ENCODE assay signal across 11 mouse cellular contexts in the genomic region with DNA sequence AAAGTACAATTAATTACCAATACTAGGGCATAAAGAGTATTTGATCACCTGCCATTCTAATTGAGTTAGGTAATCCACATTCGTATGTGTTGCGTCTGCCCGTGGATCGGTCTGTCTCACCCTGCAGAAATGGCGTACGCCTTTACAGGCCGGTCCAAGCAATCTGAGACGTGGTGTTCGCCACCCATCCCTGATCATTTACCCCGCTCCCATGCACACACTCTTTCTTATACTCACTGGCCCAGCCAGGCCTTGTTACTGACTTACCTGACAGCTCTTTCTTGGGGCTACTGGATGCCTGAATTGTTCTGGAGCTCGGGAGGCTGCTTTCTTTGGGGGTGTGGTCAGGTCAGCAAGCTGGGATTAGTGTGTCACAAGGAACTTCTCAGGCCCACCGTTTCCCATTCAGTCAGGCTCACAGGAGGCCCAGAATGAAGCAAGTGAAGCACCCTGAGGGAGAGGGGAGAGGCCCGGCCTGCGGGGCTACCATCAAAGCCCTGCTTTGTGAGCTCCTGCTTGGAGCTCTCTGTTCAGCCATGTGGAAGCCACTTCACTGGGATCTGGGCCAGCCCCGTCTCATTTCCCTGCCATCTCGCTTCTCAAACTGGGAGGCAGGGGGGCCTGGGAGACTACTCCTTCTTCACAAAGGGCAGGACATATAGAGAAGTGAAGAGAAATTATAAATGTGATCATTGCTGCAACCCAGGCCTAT. TPM values are rescaled to one million over a fixed set of nuclear protein-coding genes. Genes with fewer than 3 reads are reported as not detected.
DNase-seq lines count a peak whose midpoint lies in the region; ATAC-seq and TF ChIP-seq lines count a peak whose summit lies in the region.
"Had no signal": no experiment of that assay in that cellular context is flagged by ENCODE, and none has a peak within 500 bp of the region (broad histone marks: within the 10 kb centered on the region; RNA-seq: fewer than 3 reads in every experiment).

Gene Rlbp1 (minus strand): TSS at position 627 of the 712 bp plus-strand sequence.

- no peak for DNase-seq in frontal cortex, postnatal 25 days (ENCODE audit: low spot score in 2 of 2)
- DNase-seq in layer of hippocampus, postnatal 36 days, result peak; percentile 34 to 49
- peak; percentile 71 for DNase-seq in midbrain, postnatal 0 days (ENCODE audit: low spot score)
- DNase-seq in adrenal gland, postnatal 14 days, result no peak
- no peak for DNase-seq in lung, postnatal 0 days (ENCODE audit: low spot score)
- no peak for DNase-seq in cerebellum, adult 11-12 months
- DNase-seq: B cell, adult 2 months; thymus, postnatal 14 days had no signal

- H3K4me3 ChIP-seq in embryonic facial prominence, embryonic 13.5 days, result no peak within 1 kb of the TSS
- H3K4me3 ChIP-seq in midbrain, postnatal 0 days (ENCODE audit: low read depth, low read length), result no peak within 1 kb of the TSS
- no peak within 1 kb of the TSS for H3K4me3 ChIP-seq in lung, postnatal 0 days (ENCODE audit: low read depth, low read length)

- peaks cover 14% of the 10 kb centered on the region; the same call in 1 of the 2 replicates for H3K4me1 ChIP-seq in embryonic facial prominence, embryonic 13.5 days
- no peaks in the 10 kb centered on the region for H3K4me1 ChIP-seq in midbrain, postnatal 0 days (ENCODE audit: insufficient read depth, low read length)
- H3K4me1 ChIP-seq in lung, postnatal 0 days (ENCODE audit: insufficient read depth, low read depth, low read length), result no peaks in the 10 kb centered on the region

- H3K9ac ChIP-seq in embryonic facial prominence, embryonic 13.5 days, result no peak within 1 kb of the TSS
- no peak within 1 kb of the TSS for H3K9ac ChIP-seq in midbrain, postnatal 0 days (replicated peaks; ENCODE audit: low read length, poor library complexity, severe bottlenecking)
- no peak within 1 kb of the TSS for H3K9ac ChIP-seq in lung, postnatal 0 days (replicated peaks; ENCODE audit: low read depth)

- TF ChIP-seq EP300 in lung, postnatal 0 days (IDR thresholded peaks at IDR 0.05), result no peak

- 0 out of 2 replicates have a peak, but pooled peaks have one; percentile 27 for ATAC-seq in frontal cortex, adult (ENCODE audit: low TSS enrichment)
- no peak for ATAC-seq in embryonic facial prominence, embryonic 13.5 days (ENCODE audit: insufficient number of reproducible peaks, insufficient read depth, low FRiP score, low TSS enrichment, low read depth)
- ATAC-seq in midbrain, postnatal 0 days (ENCODE audit: low FRiP score), result peak; percentile 72; the same call in 1 of the 2 replicates
- ATAC-seq in lung, postnatal 0 days, result no peak

- 56% methylated on average over 16 of the region's 16 CpGs for WGBS in embryonic facial prominence, embryonic 13.5 days
- WGBS in midbrain, postnatal 0 days, result 57% methylated on average over 16 of the region's 16 CpGs
- WGBS in lung, postnatal 0 days, result 71% methylated on average over 16 of the region's 16 CpGs

- no peaks in the 10 kb centered on the region for H3K27me3 ChIP-seq in embryonic facial prominence, embryonic 13.5 days
- H3K27me3 ChIP-seq in midbrain, postnatal 0 days (ENCODE audit: insufficient read depth, low read length), result no peaks in the 10 kb centered on the region
- no peaks in the 10 kb centered on the region for H3K27me3 ChIP-seq in lung, postnatal 0 days (replicated peaks; ENCODE audit: insufficient read depth, low read length)

- TF ChIP-seq CTCF in midbrain, postnatal 0 days (IDR thresholded peaks at IDR 0.05), result no peak
- no peak for TF ChIP-seq CTCF in lung, postnatal 0 days (IDR thresholded peaks at IDR 0.05)

- H3K4me2 ChIP-seq in embryonic facial prominence, embryonic 13.5 days, result no peak within 1 kb of the TSS
- H3K4me2 ChIP-seq in midbrain, postnatal 0 days (ENCODE audit: low read depth, low read length, poor library complexity, severe bottlenecking), result no peak within 1 kb of the TSS
- H3K4me2 ChIP-seq in lung, postnatal 0 days (replicated peaks; ENCODE audit: low read depth, low read length), result no peak within 1 kb of the TSS

- H3K36me3 ChIP-seq in embryonic facial prominence, embryonic 13.5 days, result no peaks in the 10 kb centered on the region
- no peaks in the 10 kb centered on the region for H3K36me3 ChIP-seq in midbrain, postnatal 0 days (ENCODE audit: insufficient read depth, low read length)
- no peaks in the 10 kb centered on the region for H3K36me3 ChIP-seq in lung, postnatal 0 days (ENCODE audit: insufficient read depth, low read length)

- 0 out of 2 replicates have a peak within 1 kb of the TSS, but pooled peaks have one; percentile 28 for H3K27ac ChIP-seq in embryonic facial prominence, embryonic 13.5 days
- H3K27ac ChIP-seq in midbrain, postnatal 0 days (ENCODE audit: low read depth, low read length), result no peak within 1 kb of the TSS; the same call in 1 of the 2 replicates
- H3K27ac ChIP-seq in lung, postnatal 0 days (ENCODE audit: low read length), result no peak within 1 kb of the TSS

- H3K9me3 ChIP-seq in embryonic facial prominence, embryonic 13.5 days, result no peaks in the 10 kb centered on the region
- no peaks in the 10 kb centered on the region for H3K9me3 ChIP-seq in midbrain, postnatal 0 days (ENCODE audit: low read length)
- no peaks in the 10 kb centered on the region for H3K9me3 ChIP-seq in lung, postnatal 0 days (ENCODE audit: low read length)

RNA-seq across cellular contexts. Expression of gene Rlbp1, which starts in this region (rescaled TPM):
- polyA plus RNA-seq in embryonic facial prominence, embryonic 13.5 days (2015; fragmentation: Nextera tagmentation; extraction: Ambion mirVana), result 1.1 and 2.7 TPM in 2 replicates
- 10 to 100 TPM; 23.1 to 23.5 TPM for total RNA-seq in layer of hippocampus, postnatal 36 days (2021)
- 7.4 and 8.4 TPM in 2 replicates for total RNA-seq in midbrain, postnatal 0 days (2014; rRNA removed)
- polyA plus RNA-seq in midbrain, postnatal 0 days (2015; fragmentation: Nextera tagmentation; extraction: Ambion mirVana), result 7.4 and 10.6 TPM in 2 replicates
- total RNA-seq in adrenal gland, postnatal 14 days (2021), result not detected in 2 replicates
- 0.21 and 0.33 TPM in 2 replicates for polyA plus RNA-seq in lung, postnatal 0 days (2015; fragmentation: Nextera tagmentation; extraction: Ambion mirVana)
- total RNA-seq: hematopoietic stem cell, adult 5-6 weeks had no signal

Comparison
In these comparisons a context has a peak if more than half of its experiments do, and no peak if none do; other contexts are left out.
1. ATAC-seq: peak in frontal cortex, adult (single experiment) and midbrain, postnatal 0 days (single experiment); none in embryonic facial prominence, embryonic 13.5 days (single experiment) and lung, postnatal 0 days (single experiment).
2. DNase-seq: peak in layer of hippocampus, postnatal 36 days (2 of 2) and midbrain, postnatal 0 days (single experiment); none in frontal cortex, postnatal 25 days (0 of 2), adrenal gland, postnatal 14 days (single experiment), lung, postnatal 0 days (single experiment) and cerebellum, adult 11-12 months (single experiment).